Mouse (Mus musculus) stomach, embryonic 14.5 days (tissue): ENCODE results near the gene Trpm8. TPM values are rescaled to one million over a fixed set of nuclear protein-coding genes. Genes with fewer than 3 reads are reported as not detected.

Experiments
- ATAC-seq: fragments of 200-750 bp; cut with Nextera tagmentation; 2 replicates; pipeline ENCODE4 v1.8.0; 2017; ENCODE audit warnings: low read depth, moderate TSS enrichment; ENCODE audit not compliant: insufficient number of reproducible peaks, insufficient read depth, low FRiP score
- H3K27ac ChIP-seq: fragments of 300-500 bp; sonication (generic); 2 replicates; pipeline ENCODE4 v1.5.1; 2014; ENCODE audit warnings: mild to moderate bottlenecking, low read length, moderate library complexity, mixed read lengths
- H3K27me3 ChIP-seq: fragments of 300-500 bp; sonication (generic); 2 replicates; pipeline ENCODE4 v1.6.1; 2014; ENCODE audit warnings: low read length, control low read depth, mixed read lengths; ENCODE audit not compliant: control insufficient read depth, insufficient read depth
- H3K36me3 ChIP-seq: fragments of 300-500 bp; sonication (generic); 2 replicates; pipeline ENCODE4 v1.6.1; 2014; ENCODE audit warnings: mild to moderate bottlenecking, control low read depth, low read length, moderate library complexity, mixed read lengths; ENCODE audit not compliant: control insufficient read depth, insufficient read depth
- H3K4me1 ChIP-seq: fragments of 300-500 bp; sonication (generic); 2 replicates; pipeline ENCODE4 v1.6.1; 2014; ENCODE audit warnings: low read length, control low read depth, mixed read lengths; ENCODE audit not compliant: control insufficient read depth, insufficient read depth
- H3K4me2 ChIP-seq: fragments of 300-500 bp; sonication (generic); replicated peaks from 2 replicates; pipeline ENCODE4 v1.6.1; 2014; ENCODE audit warnings: low read depth, low read length, control low read depth
- H3K4me3 ChIP-seq: fragments of 300-500 bp; sonication (generic); 2 replicates; pipeline ENCODE4 v1.5.1; 2014; ENCODE audit warnings: low read depth, low read length, control low read depth
- H3K9ac ChIP-seq: fragments of 300-500 bp; sonication (generic); replicated peaks from 2 replicates; pipeline ENCODE4 v1.6.1; 2014; ENCODE audit warnings: low read depth, mild to moderate bottlenecking, control low read depth, low read length, moderate library complexity, mixed read lengths
- H3K9me3 ChIP-seq: fragments of 300-500 bp; sonication (generic); 2 replicates; pipeline ENCODE4 v1.6.1; 2016; ENCODE audit warnings: low read depth, low read length, control low read depth; ENCODE audit not compliant: control insufficient read depth
- WGBS: fragments of 180-500 bp; shearing (Covaris S2); extraction: QIAGEN DNeasy Blood & Tissue Kit; methylation state at CpG from one replicate; pipeline ENCODE4 v1.1.7; 2014; 5-methylcytosine and 5-hydroxymethylcytosine counted together
- polyA plus RNA-seq: library from polyadenylated mRNA; unstranded; fragments of >200 nt; fragmentation: Nextera tagmentation; extraction: Ambion mirVana; gene quantifications from 2 replicates; pipeline ENCODE4 v1.2.1, GENCODE M21; 2014

Trpm8 gene
- polyA plus RNA-seq, 1 experiment from 2014 or later: not detected

GRCm38 (mm10) chr1:88273832-88274231 lies 3.6 kb upstream of the Trpm8 start:
- no peak overlapping the region for H3K9ac ChIP-seq
- H3K27me3 ChIP-seq: no peaks in the 10 kb centered on the region
- peaks cover 59% of the 10 kb centered on the region for H3K36me3 ChIP-seq
- no peaks in the 10 kb centered on the region for H3K9me3 ChIP-seq
- 85% methylated on average over 4 of the region's 4 CpGs for WGBS
- no peak overlapping the region for H3K27ac ChIP-seq
- no peak overlapping the region for H3K4me3 ChIP-seq
- no peak for ATAC-seq
- H3K4me2 ChIP-seq: no peak overlapping the region
- peaks cover 24% of the 10 kb centered on the region for H3K4me1 ChIP-seq

GRCm38 (mm10) chr1:88274371-88275077 lies 2.9 kb upstream of the Trpm8 start:
- 73% methylated on average over 11 of the region's 11 CpGs for WGBS
- ATAC-seq: no peak
- no peak overlapping the region for H3K4me2 ChIP-seq
- H3K9me3 ChIP-seq: no peaks in the 10 kb centered on the region
- no peaks in the 10 kb centered on the region for H3K27me3 ChIP-seq
- H3K9ac ChIP-seq: no peak overlapping the region
- H3K36me3 ChIP-seq: peaks cover 53% of the 10 kb centered on the region
- H3K4me1 ChIP-seq: peaks cover 24% of the 10 kb centered on the region
- no peak overlapping the region for H3K4me3 ChIP-seq
- H3K27ac ChIP-seq: no peak overlapping the region

- peak overlapping the region; percentile 66 for H3K4me2 ChIP-seq
- ATAC-seq: no peak
- WGBS: 68% methylated on average over 13 of the region's 13 CpGs
- peaks cover 24% of the 10 kb centered on the region for H3K4me1 ChIP-seq
- H3K36me3 ChIP-seq: peaks cover 46% of the 10 kb centered on the region
- H3K9ac ChIP-seq: peak overlapping the region; percentile 74; the same call in 1 of the 2 replicates
- no peaks in the 10 kb centered on the region for H3K27me3 ChIP-seq
- H3K4me3 ChIP-seq: peak overlapping the region; percentile 64; the same call in 1 of the 2 replicates
- H3K9me3 ChIP-seq: no peaks in the 10 kb centered on the region
- H3K27ac ChIP-seq: no peak overlapping the region
These were observed 2.3 kb upstream of the Trpm8 start for GRCm38 (mm10) chr1:88275078-88275680.

GRCm38 (mm10) chr1:88275698-88276523 lies 1.6 kb upstream of the Trpm8 start:
- no peak for ATAC-seq
- 64% methylated on average over 13 of the region's 13 CpGs for WGBS
- H3K4me1 ChIP-seq: peaks cover 24% of the 10 kb centered on the region

GRCm38 (mm10) chr1:88276524-88277097 lies 850 bp upstream of the Trpm8 start:
- peak overlapping the region; percentile 81 for H3K27ac ChIP-seq
- peak; percentile 19 for ATAC-seq
- H3K4me1 ChIP-seq: peaks cover 24% of the 10 kb centered on the region
- peak overlapping the region; percentile 66 for H3K4me2 ChIP-seq
- H3K9me3 ChIP-seq: 0 out of 2 replicates have a peak, but pooled peaks cover 2% of the 10 kb centered on the region
- H3K27me3 ChIP-seq: no peaks in the 10 kb centered on the region
- H3K36me3 ChIP-seq: peaks cover 42% of the 10 kb centered on the region
- peak overlapping the region; percentile 64 for H3K4me3 ChIP-seq
- 21% methylated on average over 10 of the region's 10 CpGs for WGBS
- peak overlapping the region; percentile 74 for H3K9ac ChIP-seq

More at GRCm38 (mm10) chr1:88275698-88276523, 1.6 kb upstream of the Trpm8 start:
- peak overlapping the region; percentile 74 for H3K9ac ChIP-seq
- H3K4me3 ChIP-seq: peak overlapping the region; percentile 64
- no peaks in the 10 kb centered on the region for H3K9me3 ChIP-seq
- H3K27me3 ChIP-seq: no peaks in the 10 kb centered on the region
- peak overlapping the region; percentile 81; the same call in 1 of the 2 replicates for H3K27ac ChIP-seq
- peaks cover 46% of the 10 kb centered on the region for H3K36me3 ChIP-seq
- H3K4me2 ChIP-seq: peak overlapping the region; percentile 66

- Histone ChIP-seq H3K4me1 (peaks cover 24% of the 10 kb centered on the region), H3K27me3 (no peaks in the 10 kb centered on the region), H3K27ac (no peak overlapping the region), H3K4me3 (peak overlapping the region; percentile 64), H3K36me3 (peaks cover 30% of the 10 kb centered on the region), H3K9me3 (peaks cover 13% of the 10 kb centered on the region; the same call in 1 of the 2 replicates), H3K9ac (peak overlapping the region; percentile 74; the same call in 1 of the 2 replicates), H3K4me2 (peak overlapping the region; percentile 66)
- ATAC-seq: no peak
- WGBS: 66% methylated on average over 18 of the region's 18 CpGs
These were observed 504 bp downstream of the Trpm8 start for GRCm38 (mm10) chr1:88277818-88278511.

- Histone ChIP-seq H3K27me3 (no peaks in the 10 kb centered on the region), H3K4me2 (no peak overlapping the region), H3K4me1 (peaks cover 24% of the 10 kb centered on the region), H3K4me3 (no peak overlapping the region), H3K27ac (no peak overlapping the region), H3K9me3 (peaks cover 24% of the 10 kb centered on the region), H3K36me3 (peaks cover 16% of the 10 kb centered on the region), H3K9ac (no peak overlapping the region)
- 59% methylated on average over 9 of the region's 9 CpGs for WGBS
- ATAC-seq: peak; percentile 4; the same call in 1 of the 2 replicates
These were observed 1.9 kb downstream of the Trpm8 start for GRCm38 (mm10) chr1:88279111-88280005.
